In the genomic region with DNA sequence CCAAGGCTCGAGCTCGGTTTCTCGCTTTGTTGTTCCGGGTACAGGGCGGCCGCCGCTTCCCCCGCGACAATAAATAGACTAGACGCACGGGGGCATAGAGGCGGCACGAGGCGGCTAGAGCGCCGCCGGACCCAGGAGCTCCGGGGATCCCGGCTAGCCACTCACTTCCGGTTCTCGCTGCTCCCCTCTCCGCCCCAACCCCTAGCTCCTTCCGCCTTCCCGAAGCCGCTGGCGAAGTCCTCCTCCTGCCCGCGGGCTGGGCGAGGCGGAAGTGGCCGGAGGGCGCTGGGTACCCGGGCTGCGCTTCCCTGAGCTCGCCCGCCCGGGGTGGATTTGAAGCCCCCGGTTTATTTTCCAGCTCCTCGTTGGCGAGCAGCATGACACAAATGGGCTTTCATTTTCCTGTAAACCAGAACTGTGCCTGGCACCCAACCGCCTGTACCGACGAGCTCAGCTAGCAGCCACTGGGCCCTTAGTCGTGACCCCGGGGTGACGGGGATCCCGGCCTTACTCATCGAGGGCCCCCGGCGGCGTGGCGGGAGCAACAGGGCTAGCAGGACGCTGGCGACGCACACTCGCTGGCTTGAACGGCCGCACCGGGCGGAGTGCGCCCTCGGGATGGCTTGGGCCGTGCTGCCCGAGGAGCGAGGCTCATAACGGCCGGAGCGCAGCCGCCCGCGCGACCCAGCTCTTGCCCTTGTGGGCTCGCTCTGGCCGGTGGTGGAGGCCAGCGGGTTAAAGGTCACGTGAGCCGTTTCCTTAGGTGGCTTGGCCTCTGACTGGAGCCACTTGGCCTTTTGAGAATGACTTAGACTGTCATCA, we compare ENCODE assay signal across 7 mouse cellular contexts. TPM values are rescaled to one million over a fixed set of nuclear protein-coding genes. Genes with fewer than 3 reads are reported as not detected.
DNase-seq lines count a peak whose midpoint lies in the region; ATAC-seq lines count a peak whose summit lies in the region.

TSS of gene Tbpl1 (minus strand) at position 667 of the 822 bp plus-strand sequence.

- WGBS in intestine, embryonic 14.5 days: under 1% methylated on average over 75 of the region's 77 CpGs

- peak within 1 kb of the TSS; percentile 98 for H3K4me3 ChIP-seq in intestine, embryonic 14.5 days (ENCODE audit: low read depth, low read length)

- no peaks in the 10 kb centered on the region for H3K9me3 ChIP-seq in intestine, embryonic 14.5 days (ENCODE audit: control insufficient read depth, low read length)

- H3K4me1 ChIP-seq in intestine, embryonic 14.5 days (replicated peaks; ENCODE audit: control insufficient read depth, insufficient read depth, low read length): peaks cover 22% of the 10 kb centered on the region

- peak; percentile 98 for DNase-seq in adrenal gland, adult 2 months
- DNase-seq in embryo, embryonic 11 days: peak; percentile 97
- peak; percentile 96 for DNase-seq in gastrocnemius, postnatal 25 days
- peak; percentile 95 for DNase-seq in intestine, embryonic 14.5 days (ENCODE audit: low spot score)
- peak; percentile 95 to 96 for DNase-seq in left cerebral cortex, postnatal 14 days (ENCODE audit: low spot score in 2 of 2)
- DNase-seq in mesoderm, embryonic 11.5 days (ENCODE audit: low read depth, low spot score): peak; percentile 94
- peak; percentile 95 for DNase-seq in skeletal muscle tissue, adult 2 months (ENCODE audit: low read depth, low spot score)

- ATAC-seq in intestine, embryonic 14.5 days (replicated peaks; ENCODE audit: low FRiP score, low TSS enrichment, low read depth): peak; percentile 98

- intact Hi-C loops in left cerebral cortex, postnatal 14 days (cut with DNase I): no loop called here

- H3K27ac ChIP-seq in intestine, embryonic 14.5 days (ENCODE audit: low read depth): peak within 1 kb of the TSS; percentile 84

- no peaks in the 10 kb centered on the region for H3K36me3 ChIP-seq in intestine, embryonic 14.5 days (ENCODE audit: control insufficient read depth, insufficient read depth, low read length)

- peak within 1 kb of the TSS; percentile 96 for H3K4me2 ChIP-seq in intestine, embryonic 14.5 days (ENCODE audit: low read length)

- peak within 1 kb of the TSS; percentile 95 for H3K9ac ChIP-seq in intestine, embryonic 14.5 days (ENCODE audit: low read length)

- no peaks in the 10 kb centered on the region for H3K27me3 ChIP-seq in intestine, embryonic 14.5 days (replicated peaks; ENCODE audit: control insufficient read depth, insufficient read depth, low read length)

RNA-seq across cellular contexts. Expression of gene Tbpl1, which starts in this region (rescaled TPM):
- total RNA-seq in adrenal gland, adult 2 months (2021): 10 to 100 TPM; 24.9 to 37.9 TPM
- 34.3 and 36.3 TPM in 2 replicates for polyA plus RNA-seq in adrenal gland, adult 2 months (2012; rRNA removed)
- total RNA-seq in gastrocnemius, postnatal 25 days (2021): 10 to 100 TPM; 17.0 to 22.9 TPM
- polyA plus RNA-seq in intestine, embryonic 14.5 days (2014; fragmentation: Nextera tagmentation; extraction: Ambion mirVana): 52.6 and 60.7 TPM in 2 replicates
- total RNA-seq in left cerebral cortex, postnatal 14 days (2021): 10 to 100 TPM; 62.5 to 63.6 TPM

Comparison
In these comparisons a context has a peak if more than half of its experiments do, and no peak if none do; other contexts are left out.
1. Peak in every context shown above with its lines: DNase-seq, ATAC-seq, H3K4me3 ChIP-seq and H3K27ac ChIP-seq.